Mouse (Mus musculus) stomach, postnatal 0 days (tissue): Measurements from ENCODE around the gene Mb21d2. TPM values are rescaled to one million over a fixed set of nuclear protein-coding genes. Genes with fewer than 3 reads are reported as not detected.

Experiments
- ATAC-seq: fragments of 200-750 bp; cut with Nextera tagmentation; 2 replicates; pipeline ENCODE4 v1.8.0; 2017; ENCODE audit not compliant: low FRiP score, low TSS enrichment
- DNase-seq: peaks from one replicate; pipeline ENCODE4 v3.0.0-alpha.2; 2016; ENCODE audit warnings: low spot score
- H3K27ac ChIP-seq: fragments of 300-500 bp; sonication (generic); replicated peaks from 2 replicates; pipeline ENCODE4 v1.5.1; 2014; ENCODE audit warnings: mild to moderate bottlenecking, control low read depth
- H3K27me3 ChIP-seq: fragments of 300-500 bp; sonication (generic); 2 replicates; pipeline ENCODE4 v1.6.1; 2014; ENCODE audit warnings: low read length; ENCODE audit not compliant: control insufficient read depth, insufficient read depth
- H3K36me3 ChIP-seq: fragments of 300-500 bp; sonication (generic); 2 replicates; pipeline ENCODE4 v1.6.1; 2014; ENCODE audit warnings: low read length, mixed read lengths; ENCODE audit not compliant: control insufficient read depth, insufficient read depth
- H3K4me1 ChIP-seq: fragments of 300-500 bp; sonication (generic); replicated peaks from 2 replicates; pipeline ENCODE4 v1.6.1; 2014; ENCODE audit warnings: antibody characterized with exemption; ENCODE audit not compliant: control insufficient read depth, insufficient read depth
- H3K4me2 ChIP-seq: fragments of 300-500 bp; sonication (generic); replicated peaks from 2 replicates; pipeline ENCODE4 v1.6.1; 2014; ENCODE audit warnings: low read depth, mild to moderate bottlenecking, control low read depth, moderate library complexity
- H3K4me3 ChIP-seq: fragments of 300-500 bp; sonication (generic); 2 replicates; pipeline ENCODE4 v1.5.1; 2014; ENCODE audit warnings: low read depth, low read length, control low read depth
- H3K9ac ChIP-seq: fragments of 300-500 bp; sonication (generic); 2 replicates; pipeline ENCODE4 v1.6.1; 2014; ENCODE audit warnings: mild to moderate bottlenecking, low read length, control low read depth, mixed read lengths
- H3K9me3 ChIP-seq: fragments of 300-500 bp; sonication (generic); 2 replicates; pipeline ENCODE4 v1.6.1; 2016; ENCODE audit warnings: low read length; ENCODE audit not compliant: control insufficient read depth
- CTCF ChIP-seq: IDR thresholded peaks from 2 replicates; pipeline ENCODE4 v1.5.1; 2016; ENCODE audit warnings: antibody characterized with exemption, low read depth, mild to moderate bottlenecking, moderate library complexity
- EP300 ChIP-seq: optimal IDR thresholded peaks from 2 replicates; pipeline ENCODE3; 2016; ENCODE audit warnings: antibody characterized with exemption
- WGBS: fragments of 180-500 bp; shearing (Covaris S2); extraction: QIAGEN DNeasy Blood & Tissue Kit; methylation state at CpG from one replicate; pipeline ENCODE4 v1.1.7; 2014; 5-methylcytosine and 5-hydroxymethylcytosine counted together
- polyA plus RNA-seq: library from polyadenylated mRNA; unstranded; fragments of >200 nt; fragmentation: Nextera tagmentation; extraction: Ambion mirVana; gene quantifications from 2 replicates; pipeline ENCODE4 v1.2.1, GENCODE M21; 2015

The Mb21d2 gene
- polyA plus RNA-seq, 1 experiment from 2014 or later = 4.8 TPM

- H3K36me3 ChIP-seq = no peaks in the 10 kb centered on the region
- H3K4me1 ChIP-seq = peaks cover 4% of the 10 kb centered on the region; the same call in 1 of the 2 replicates
- no peak for TF ChIP-seq EP300
Observed at GRCm38 (mm10) chr16:28883649-28884048, 45.8 kb downstream of the Mb21d2 start.

GRCm38 (mm10) chr16:28882687-28883428 lies 46.6 kb downstream of the Mb21d2 start:
- no peaks in the 10 kb centered on the region for H3K9me3 ChIP-seq
- no peak overlapping the region for H3K9ac ChIP-seq
- peaks cover 4% of the 10 kb centered on the region; the same call in 1 of the 2 replicates for H3K4me1 ChIP-seq
- no peak overlapping the region for H3K27ac ChIP-seq
- H3K4me2 ChIP-seq = no peak overlapping the region
- DNase-seq (peak; percentile 28), ATAC-seq (no peak)
- no peak for TF ChIP-seq EP300
- TF ChIP-seq CTCF = no peak
- WGBS = 21% methylated on average over 21 of the region's 21 CpGs
- H3K27me3 ChIP-seq = no peaks in the 10 kb centered on the region
- H3K4me3 ChIP-seq = no peak overlapping the region
- H3K36me3 ChIP-seq = no peaks in the 10 kb centered on the region

More at GRCm38 (mm10) chr16:28883649-28884048, 45.8 kb downstream of the Mb21d2 start:
- Histone ChIP-seq H3K9ac (no peak overlapping the region), H3K4me3 (no peak overlapping the region), H3K27me3 (no peaks in the 10 kb centered on the region), H3K27ac (no peak overlapping the region), H3K4me2 (no peak overlapping the region), H3K9me3 (no peaks in the 10 kb centered on the region)
- ATAC-seq (no peak), DNase-seq (no peak)
- 75% methylated on average over 8 of the region's 8 CpGs for WGBS

- H3K9ac ChIP-seq = no peak overlapping the region
- no peak overlapping the region for H3K4me3 ChIP-seq
- no peaks in the 10 kb centered on the region for H3K9me3 ChIP-seq
- no peaks in the 10 kb centered on the region for H3K27me3 ChIP-seq
- TF ChIP-seq EP300 (no peak), CTCF (no peak)
- no peak overlapping the region for H3K4me2 ChIP-seq
- 21% methylated on average over 8 of the region's 8 CpGs for WGBS
- DNase-seq = peak; percentile 24
- no peak; the same call in 1 of the 2 replicates for ATAC-seq
- no peaks in the 10 kb centered on the region for H3K36me3 ChIP-seq
- H3K27ac ChIP-seq = no peak overlapping the region
- H3K4me1 ChIP-seq = peaks cover 4% of the 10 kb centered on the region; the same call in 1 of the 2 replicates
Observed at GRCm38 (mm10) chr16:28881787-28882186, 47.7 kb downstream of the Mb21d2 start.

- TF ChIP-seq CTCF (no peak), EP300 (no peak)
- H3K4me3 ChIP-seq = no peak overlapping the region
- H3K9ac ChIP-seq = no peak overlapping the region
- no peak for DNase-seq
- H3K27ac ChIP-seq = no peak overlapping the region
- no peaks in the 10 kb centered on the region for H3K36me3 ChIP-seq
- WGBS = 15% methylated on average over 8 of the region's 8 CpGs
- no peaks in the 10 kb centered on the region for H3K9me3 ChIP-seq
- H3K4me2 ChIP-seq = peak overlapping the region; percentile 21; the same call in 1 of the 2 replicates
- no peaks in the 10 kb centered on the region for H3K27me3 ChIP-seq
- no peak for ATAC-seq
- H3K4me1 ChIP-seq = peaks cover 4% of the 10 kb centered on the region; the same call in 1 of the 2 replicates
Observed at GRCm38 (mm10) chr16:28880756-28881155, 48.7 kb downstream of the Mb21d2 start.

GRCm38 (mm10) chr16:28880307-28880681 lies 49.2 kb downstream of the Mb21d2 start:
- DNase-seq (no peak), ATAC-seq (no peak)
- H3K36me3 ChIP-seq = no peaks in the 10 kb centered on the region
- H3K27ac ChIP-seq = peak overlapping the region; percentile 53
- no peaks in the 10 kb centered on the region for H3K27me3 ChIP-seq
- H3K9me3 ChIP-seq = no peaks in the 10 kb centered on the region
- 30% methylated on average over 8 of the region's 8 CpGs for WGBS
- no peak overlapping the region for H3K4me3 ChIP-seq
- H3K4me2 ChIP-seq = peak overlapping the region; percentile 21; the same call in 1 of the 2 replicates
- no peak for TF ChIP-seq EP300
- no peak overlapping the region; the same call in 1 of the 2 replicates for H3K9ac ChIP-seq
- peaks cover 4% of the 10 kb centered on the region; the same call in 1 of the 2 replicates for H3K4me1 ChIP-seq

GRCm38 (mm10) chr16:28879636-28880306 lies 49.7 kb downstream of the Mb21d2 start:
- Histone ChIP-seq H3K4me3 (no peak overlapping the region), H3K27ac (peak overlapping the region; percentile 84), H3K4me1 (peaks cover 4% of the 10 kb centered on the region; the same call in 1 of the 2 replicates), H3K9me3 (no peaks in the 10 kb centered on the region), H3K27me3 (no peaks in the 10 kb centered on the region), H3K4me2 (0 out of 2 replicates have a peak overlapping the region, but pooled peaks have one; percentile 1), H3K9ac (no peak overlapping the region), H3K36me3 (no peaks in the 10 kb centered on the region)
- TF ChIP-seq EP300 (no peak), CTCF (no peak)
- WGBS = 58% methylated on average over 12 of the region's 12 CpGs
- peak; percentile 87 for ATAC-seq
- peak; percentile 63 for DNase-seq
